Mouse (Mus musculus) Patski (cell line): Measurements from ENCODE around the gene Sema7a. TPM values are rescaled to one million over a fixed set of nuclear protein-coding genes. Genes with fewer than 3 reads are reported as not detected.

Source experiments
- ATAC-seq: fragments of 100-300 bp; one replicate; pipeline ENCODE4 v1.8.0; 2021
- CTCF ChIA-PET: fragments of 350-600 bp; sonication (Branson Sonifier 250); formaldehyde crosslinking; loops from one replicate; lab custom pipeline; 2022; ENCODE audit warnings: inconsistent platforms; lab: Charles Lee
- POLR2A ChIA-PET: fragments of 350-600 bp; sonication (Branson Sonifier 250); formaldehyde crosslinking; loops from one replicate; lab custom pipeline; 2022; ENCODE audit warnings: antibody characterized with exemption, inconsistent platforms; lab: Charles Lee
- DNase-seq: peaks from one replicate; pipeline ENCODE4 v3.0.0-alpha.2; 2011; ENCODE audit warnings: low read depth, low spot score
- H3K27me3 ChIP-seq: fragments of 371-371 bp; one replicate; pipeline ENCODE4 v1.5.1; 2021
- CTCF ChIP-seq: fragments of 100-300 bp; IDR thresholded peaks from one replicate; pipeline ENCODE4 v1.5.1; 2021
- in situ Hi-C: fragments of 300-500 bp; cut with MboI; formaldehyde crosslinking; loops from 3 replicates; pipeline ENCODE4 v1.11.1; 2018; ENCODE audit warnings: low pct_unique_long_range_greater_than_20kb, mixed read lengths
- polyA plus RNA-seq: library from polyadenylated mRNA; unstranded; gene quantifications from one replicate; pipeline ENCODE4 v1.2.3, GENCODE M21; 2021

Gene Sema7a
- polyA plus RNA-seq, 1 experiment from 2014 or later: 77.8 TPM

- POLR2A ChIA-PET: no interaction called here
- no peak for DNase-seq
- CTCF ChIA-PET: interaction anchor here (0.9 kb wide), 1 partner anchor 213 kb away, joined by 3 read pairs; no protein-coding TSS in a partner anchor
- H3K27me3 ChIP-seq: peaks cover 3% of the 10 kb centered on the region
- no peak for ATAC-seq
- TF ChIP-seq CTCF: no peak
- in situ Hi-C loops: no loop called here
These were observed 63.4 kb downstream of the Sema7a start for GRCm38 (mm10) chr9:58003272-58003671.

GRCm38 (mm10) chr9:58005753-58006461, 66.0 kb downstream of the Sema7a start, which contains the start of gene Cyp11a1:
TSS of gene Cyp11a1 (plus strand) at chr9:58006411.
- CTCF ChIA-PET: no interaction called here
- in situ Hi-C loops: no loop called here

GRCm38 (mm10) chr9:58008336-58009014, 68.6 kb downstream of the Sema7a start:
- TF ChIP-seq CTCF: no peak
- POLR2A ChIA-PET: no interaction called here
- in situ Hi-C loops: no loop called here
- CTCF ChIA-PET: interaction anchor here (1.1 to 1.3 kb wide), 3 partner anchors 10 to 19 kb away, joined by 3 to 4 read pairs (median 4); no protein-coding TSS in a partner anchor
- ATAC-seq (no peak), DNase-seq (no peak)
- no peaks in the 10 kb centered on the region for H3K27me3 ChIP-seq

More at GRCm38 (mm10) chr9:58005753-58006461, 66.0 kb downstream of the Sema7a start, which contains the start of gene Cyp11a1:
- POLR2A ChIA-PET: interaction anchor here (0.9 kb wide), 1 partner anchor 10 kb away, joined by 3 read pairs; no protein-coding TSS in a partner anchor
- ATAC-seq (no peak), DNase-seq (no peak)
- no peak for TF ChIP-seq CTCF
- H3K27me3 ChIP-seq: peaks cover 1% of the 10 kb centered on the region

- CTCF ChIA-PET: interaction anchor here (1.1 to 1.3 kb wide), 3 partner anchors 11 to 18 kb away, joined by 3 to 4 read pairs (median 4); no protein-coding TSS in a partner anchor
- no peak for TF ChIP-seq CTCF
- in situ Hi-C loops: no loop called here
- DNase-seq: no peak
- no peaks in the 10 kb centered on the region for H3K27me3 ChIP-seq
- ATAC-seq: no peak
- POLR2A ChIA-PET: no interaction called here
These were observed 69.1 kb downstream of the Sema7a start for GRCm38 (mm10) chr9:58009015-58009362.

GRCm38 (mm10) chr9:58009588-58009987, 69.7 kb downstream of the Sema7a start:
- CTCF ChIA-PET: interaction anchor here (1.1 to 1.3 kb wide), 3 partner anchors 11 to 18 kb away, joined by 3 to 4 read pairs (median 4); no protein-coding TSS in a partner anchor
- no peak for ATAC-seq
- POLR2A ChIA-PET: no interaction called here
- H3K27me3 ChIP-seq: no peaks in the 10 kb centered on the region
- no peak for TF ChIP-seq CTCF
- in situ Hi-C loops: no loop called here
- no peak for DNase-seq

GRCm38 (mm10) chr9:58011027-58011426, 71.1 kb downstream of the Sema7a start:
- no peak for ATAC-seq
- CTCF ChIA-PET: interaction anchor here (1.7 kb wide), 1 partner anchor 9 kb away, joined by 4 read pairs; no protein-coding TSS in a partner anchor

GRCm38 (mm10) chr9:58011552-58011951, 71.6 kb downstream of the Sema7a start:
- no peaks in the 10 kb centered on the region for H3K27me3 ChIP-seq
- in situ Hi-C loops: no loop called here
- CTCF ChIA-PET: interaction anchor here (1.1 to 1.7 kb wide), 2 partner anchors 9 to 76 kb away, joined by 3 to 4 read pairs; no protein-coding TSS in a partner anchor
- no peak for DNase-seq
- ATAC-seq: no peak
- TF ChIP-seq CTCF: no peak
- POLR2A ChIA-PET: interaction anchor here (0.9 kb wide), 1 partner anchor 17 kb away, joined by 4 read pairs; no protein-coding TSS in a partner anchor

More at GRCm38 (mm10) chr9:58011027-58011426, 71.1 kb downstream of the Sema7a start:
- H3K27me3 ChIP-seq: no peaks in the 10 kb centered on the region
- TF ChIP-seq CTCF: no peak
- POLR2A ChIA-PET: no interaction called here
- DNase-seq: no peak
- in situ Hi-C loops: no loop called here

Other genes starting within 250 kb of the Sema7a start
- 14.3 TPM for gene Edc3, start 231.6 kb upstream of the Sema7a start, polyA plus RNA-seq
- 75.6 TPM for gene Clk3, start 174.3 kb upstream of the Sema7a start, polyA plus RNA-seq
- gene Arid3b, start 103.3 kb upstream of the Sema7a start, polyA plus RNA-seq: 2.9 TPM
- 87.3 TPM for gene Ubl7, start 29.1 kb upstream of the Sema7a start, polyA plus RNA-seq
- 0.13 TPM for gene Cyp11a1, start 66.3 kb downstream of the Sema7a start, polyA plus RNA-seq
- gene Stra6, start 123.7 kb downstream of the Sema7a start, polyA plus RNA-seq: 52.4 TPM
- gene Ccdc33, start 178.7 kb downstream of the Sema7a start, polyA plus RNA-seq: 0.60 TPM